Mouse (Mus musculus): ENCODE data around the gene Rnf141. TPM values are rescaled to one million over a fixed set of nuclear protein-coding genes. Genes with fewer than 3 reads are reported as not detected.

Rnf141 gene
- total RNA-seq, 2 experiments from 2014 or later = 12.7 to 13.7 TPM

- DNase-seq = peak; percentile 52
- intact Hi-C loops (cut with DNase I; ENCODE audit: low total_unique reads) = no loop called here
Observed at GRCm38 (mm10) chr7:110804266-110804665, 40.0 kb downstream of the Rnf141 start.

- intact Hi-C loops (cut with DNase I; ENCODE audit: low total_unique reads) = no loop called here
- DNase-seq = no peak
Observed at GRCm38 (mm10) chr7:110803131-110803530, 41.1 kb downstream of the Rnf141 start.

GRCm38 (mm10) chr7:110801028-110801427, 43.2 kb downstream of the Rnf141 start:
- intact Hi-C loops (cut with DNase I; ENCODE audit: low total_unique reads) = loop anchor here (2.0 kb wide), 1 partner anchor 70 kb away; no protein-coding TSS in a partner anchor
- peak; percentile 74 for DNase-seq

- no peak for DNase-seq
- intact Hi-C loops (cut with DNase I; ENCODE audit: low total_unique reads) = no loop called here
Observed at GRCm38 (mm10) chr7:110797722-110798409, 46.4 kb downstream of the Rnf141 start.

GRCm38 (mm10) chr7:110796367-110797051, 47.7 kb downstream of the Rnf141 start:
- no peak for DNase-seq
- intact Hi-C loops (cut with DNase I; ENCODE audit: low total_unique reads) = no loop called here

GRCm38 (mm10) chr7:110794722-110795121, 49.5 kb downstream of the Rnf141 start:
- intact Hi-C loops (cut with DNase I; ENCODE audit: low total_unique reads) = no loop called here
- no peak for DNase-seq

GRCm38 (mm10) chr7:110792834-110793233, 51.4 kb downstream of the Rnf141 start:
- intact Hi-C loops (cut with DNase I; ENCODE audit: low total_unique reads) = no loop called here

GRCm38 (mm10) chr7:110792201-110792600, 52.1 kb downstream of the Rnf141 start:
- intact Hi-C loops (cut with DNase I; ENCODE audit: low total_unique reads) = no loop called here
- no peak for DNase-seq

More at GRCm38 (mm10) chr7:110792834-110793233, 51.4 kb downstream of the Rnf141 start:
- DNase-seq = no peak

GRCm38 (mm10) chr7:110790878-110791277, 53.4 kb downstream of the Rnf141 start:
- intact Hi-C loops (cut with DNase I; ENCODE audit: low total_unique reads) = no loop called here
- no peak for DNase-seq

GRCm38 (mm10) chr7:110787310-110787709, 56.9 kb downstream of the Rnf141 start:
- intact Hi-C loops (cut with DNase I; ENCODE audit: low total_unique reads) = no loop called here
- DNase-seq = peak; percentile 51

- intact Hi-C loops (cut with DNase I; ENCODE audit: low total_unique reads) = no loop called here
- DNase-seq = no peak
Observed at GRCm38 (mm10) chr7:110785741-110786146, 58.5 kb downstream of the Rnf141 start.

- peak; percentile 46 for DNase-seq
- intact Hi-C loops (cut with DNase I; ENCODE audit: low total_unique reads) = no loop called here
Observed at GRCm38 (mm10) chr7:110784965-110785364, 59.3 kb downstream of the Rnf141 start.

- no peak for DNase-seq
Observed at GRCm38 (mm10) chr7:110782845-110783478, 61.3 kb downstream of the Rnf141 start.

GRCm38 (mm10) chr7:110782135-110782534, 62.1 kb downstream of the Rnf141 start:
- intact Hi-C loops (cut with DNase I; ENCODE audit: low total_unique reads) = no loop called here
- no peak for DNase-seq

More at GRCm38 (mm10) chr7:110782845-110783478, 61.3 kb downstream of the Rnf141 start:
- intact Hi-C loops (cut with DNase I; ENCODE audit: low total_unique reads) = no loop called here

- no peak for DNase-seq
- intact Hi-C loops (cut with DNase I; ENCODE audit: low total_unique reads) = no loop called here
Observed at GRCm38 (mm10) chr7:110781231-110781711, 63.0 kb downstream of the Rnf141 start.

GRCm38 (mm10) chr7:110780520-110780919, 63.7 kb downstream of the Rnf141 start:
- intact Hi-C loops (cut with DNase I; ENCODE audit: low total_unique reads) = no loop called here
- DNase-seq = no peak

GRCm38 (mm10) chr7:110779605-110780111, 64.6 kb downstream of the Rnf141 start:
- intact Hi-C loops (cut with DNase I; ENCODE audit: low total_unique reads) = no loop called here
- DNase-seq = no peak

- no peak for DNase-seq
- intact Hi-C loops (cut with DNase I; ENCODE audit: low total_unique reads) = no loop called here
Observed at GRCm38 (mm10) chr7:110778933-110779332, 65.3 kb downstream of the Rnf141 start.

GRCm38 (mm10) chr7:110777146-110778001, 66.9 kb downstream of the Rnf141 start:
- DNase-seq = no peak
- intact Hi-C loops (cut with DNase I; ENCODE audit: low total_unique reads) = no loop called here

Data from gastrocnemius, postnatal 14 days (tissue).